Mouse (Mus musculus): ENCODE measurements around the gene Efhc1. TPM values are rescaled to one million over a fixed set of nuclear protein-coding genes. Genes with fewer than 3 reads are reported as not detected.

Gene Efhc1
- polyA plus RNA-seq, 1 experiment from 2014 or later: 1.8 TPM

DNA sequence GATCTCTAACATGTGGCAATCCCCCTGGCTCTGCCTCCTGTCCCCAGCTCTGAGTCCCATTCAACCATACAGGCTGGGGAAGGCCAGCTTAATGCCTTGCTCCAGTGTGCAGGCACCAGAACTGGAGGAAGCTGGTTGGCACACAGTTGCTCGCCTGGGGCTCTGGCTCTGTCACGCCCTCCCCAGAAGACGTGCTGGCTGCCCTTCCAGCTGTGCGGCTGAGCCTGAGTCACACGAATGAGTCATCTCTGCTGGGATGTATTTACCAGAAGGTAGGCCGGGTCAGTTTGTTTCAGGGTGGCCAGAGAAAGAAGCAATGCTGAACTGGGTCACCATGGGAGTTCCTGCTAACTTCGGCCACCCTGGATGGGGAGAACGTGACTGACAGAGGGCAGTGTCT is 63.0 kb downstream of the Efhc1 start:
- H3K9ac ChIP-seq (replicated peaks): no peak overlapping the region
- no peaks in the 10 kb centered on the region for H3K9me3 ChIP-seq
- no peak for ATAC-seq (ENCODE audit: low FRiP score, low read depth)
- no peak overlapping the region for H3K27ac ChIP-seq (replicated peaks)
- WGBS: 68% methylated on average over 8 of the region's 8 CpGs
- peaks cover 13% of the 10 kb centered on the region; the same call in 1 of the 2 replicates for H3K36me3 ChIP-seq
- no peaks in the 10 kb centered on the region for H3K27me3 ChIP-seq
- H3K4me1 ChIP-seq: no peaks in the 10 kb centered on the region
- no peak overlapping the region for H3K4me2 ChIP-seq (replicated peaks)
- no peak overlapping the region for H3K4me3 ChIP-seq

DNA sequence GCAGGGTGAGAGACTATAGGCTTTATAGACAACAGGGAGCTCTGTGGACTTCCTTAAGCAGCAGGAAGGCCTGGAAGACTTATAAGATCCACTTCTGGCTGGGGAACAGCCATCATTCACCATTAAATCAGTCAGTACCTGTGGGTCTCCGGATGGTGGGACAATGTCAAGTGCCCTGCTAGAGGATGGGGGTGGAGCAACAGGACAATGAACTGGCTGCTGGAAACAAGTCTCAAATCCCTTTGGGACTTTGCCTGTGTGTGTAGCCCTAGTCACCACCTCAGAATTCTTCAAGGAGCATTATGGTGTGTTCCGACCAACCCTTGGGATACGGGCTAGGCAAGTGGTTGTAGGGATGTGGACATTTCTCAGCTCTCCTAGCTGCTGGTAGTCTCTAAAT is 71.7 kb downstream of the Efhc1 start:
- ATAC-seq (ENCODE audit: low FRiP score, low read depth): no peak
- H3K9me3 ChIP-seq: no peaks in the 10 kb centered on the region
- no peaks in the 10 kb centered on the region for H3K27me3 ChIP-seq
- H3K4me1 ChIP-seq: no peaks in the 10 kb centered on the region
- H3K9ac ChIP-seq (replicated peaks): no peak overlapping the region
- no peaks in the 10 kb centered on the region for H3K36me3 ChIP-seq
- no peak overlapping the region for H3K4me2 ChIP-seq (replicated peaks)
- H3K27ac ChIP-seq (replicated peaks): no peak overlapping the region
- no peak overlapping the region for H3K4me3 ChIP-seq
- 89% methylated on average over 3 of the region's 3 CpGs for WGBS

- H3K27me3 ChIP-seq: no peaks in the 10 kb centered on the region
- H3K9me3 ChIP-seq: no peaks in the 10 kb centered on the region
- no peak overlapping the region for H3K4me3 ChIP-seq
- no peak overlapping the region for H3K9ac ChIP-seq (replicated peaks)
- no peaks in the 10 kb centered on the region for H3K4me1 ChIP-seq
- no peak overlapping the region for H3K4me2 ChIP-seq (replicated peaks)
- H3K27ac ChIP-seq (replicated peaks): no peak overlapping the region
- ATAC-seq (ENCODE audit: low FRiP score, low read depth): no peak
- no peaks in the 10 kb centered on the region for H3K36me3 ChIP-seq
- 87% methylated on average over 5 of the region's 5 CpGs for WGBS
These were observed 73.8 kb downstream of the Efhc1 start for GRCm38 (mm10) chr1:21025203-21025602.

DNA sequence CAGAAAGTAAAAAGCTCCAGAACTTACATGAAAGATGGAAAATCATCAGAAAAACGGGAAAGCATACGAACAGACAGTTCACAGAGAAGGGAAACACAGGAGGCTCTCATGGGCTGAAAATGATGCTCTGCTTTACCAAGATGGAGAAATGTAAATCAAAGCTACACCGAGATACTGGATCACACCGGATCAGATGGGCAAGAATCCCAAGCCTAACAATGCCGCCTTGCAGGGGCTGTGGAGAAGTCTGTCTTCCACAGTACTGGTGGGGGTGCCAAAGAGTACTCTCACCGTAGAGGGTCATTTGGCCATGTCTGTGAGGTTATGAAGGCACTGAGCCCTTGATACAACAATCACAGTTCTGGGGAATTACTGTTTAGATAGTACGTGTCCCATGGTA is 75.1 kb downstream of the Efhc1 start:
- no peak for ATAC-seq (ENCODE audit: low FRiP score, low read depth)
- no peaks in the 10 kb centered on the region for H3K27me3 ChIP-seq
- no peaks in the 10 kb centered on the region for H3K36me3 ChIP-seq
- 86% methylated on average over 7 of the region's 7 CpGs for WGBS
- no peaks in the 10 kb centered on the region for H3K9me3 ChIP-seq
- no peak overlapping the region for H3K27ac ChIP-seq (replicated peaks)
- no peak overlapping the region for H3K4me2 ChIP-seq (replicated peaks)
- H3K4me3 ChIP-seq: no peak overlapping the region
- no peaks in the 10 kb centered on the region for H3K4me1 ChIP-seq
- H3K9ac ChIP-seq (replicated peaks): no peak overlapping the region

DNA sequence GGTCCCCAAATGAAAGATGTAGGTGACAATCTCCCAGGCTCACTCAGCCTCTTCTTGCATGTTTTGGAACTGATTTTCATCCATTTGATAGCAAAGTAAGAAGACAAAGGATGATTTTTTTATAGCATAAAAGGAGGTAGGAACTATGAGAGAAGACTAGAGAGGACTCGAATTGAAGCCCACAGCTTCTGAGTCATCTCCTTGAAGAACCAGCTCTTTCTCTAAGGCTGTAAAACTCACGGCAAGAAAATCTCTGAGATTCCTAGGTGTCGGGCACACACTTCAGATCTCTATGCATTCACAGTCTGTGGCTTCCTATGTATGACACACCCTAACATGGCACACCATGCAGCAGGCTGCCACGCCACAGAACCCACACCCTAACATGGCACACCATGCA is 77.6 kb downstream of the Efhc1 start:
- Histone ChIP-seq H3K36me3 (no peaks in the 10 kb centered on the region), H3K9ac (replicated peaks) (no peak overlapping the region), H3K27ac (replicated peaks) (no peak overlapping the region), H3K9me3 (no peaks in the 10 kb centered on the region), H3K4me2 (replicated peaks) (no peak overlapping the region), H3K4me3 (no peak overlapping the region), H3K27me3 (no peaks in the 10 kb centered on the region), H3K4me1 (no peaks in the 10 kb centered on the region)
- WGBS: 94% methylated on average over 4 of the region's 4 CpGs
- ATAC-seq (ENCODE audit: low FRiP score, low read depth): no peak

DNA sequence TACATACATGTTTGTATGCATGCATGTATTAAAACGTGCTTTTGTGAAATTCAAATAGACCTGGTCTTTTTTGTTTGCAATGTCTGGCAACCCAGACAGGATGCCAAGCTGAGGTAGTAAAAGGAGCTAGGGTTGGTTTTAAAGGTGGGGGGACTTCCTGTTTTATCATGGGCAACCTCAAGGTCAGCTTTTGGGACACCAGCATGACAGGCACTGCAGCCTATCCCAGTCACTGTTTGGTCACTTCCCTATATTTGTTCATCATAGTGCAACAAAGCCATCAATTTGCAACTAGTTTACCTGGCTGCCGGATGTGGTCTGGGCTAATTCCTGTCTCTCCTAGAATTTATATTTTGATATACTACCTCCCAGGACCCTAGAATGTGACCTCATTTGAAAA is 80.2 kb downstream of the Efhc1 start:
- Histone ChIP-seq H3K4me2 (replicated peaks) (no peak overlapping the region), H3K9me3 (no peaks in the 10 kb centered on the region), H3K4me1 (no peaks in the 10 kb centered on the region), H3K9ac (replicated peaks) (no peak overlapping the region), H3K36me3 (no peaks in the 10 kb centered on the region), H3K4me3 (no peak overlapping the region), H3K27ac (replicated peaks) (no peak overlapping the region), H3K27me3 (no peaks in the 10 kb centered on the region)
- 91% methylated on average over 2 of the region's 2 CpGs for WGBS
- ATAC-seq (ENCODE audit: low FRiP score, low read depth): no peak

GRCm38 (mm10) chr1:21033065-21033791 is 81.8 kb downstream of the Efhc1 start:
- ATAC-seq (ENCODE audit: low FRiP score, low read depth): no peak
- H3K36me3 ChIP-seq: no peaks in the 10 kb centered on the region
- no peaks in the 10 kb centered on the region for H3K9me3 ChIP-seq
- 93% methylated on average over 11 of the region's 11 CpGs for WGBS
- H3K4me1 ChIP-seq: no peaks in the 10 kb centered on the region
- H3K4me2 ChIP-seq (replicated peaks): no peak overlapping the region
- H3K9ac ChIP-seq (replicated peaks): no peak overlapping the region
- no peaks in the 10 kb centered on the region for H3K27me3 ChIP-seq
- H3K27ac ChIP-seq (replicated peaks): no peak overlapping the region
- H3K4me3 ChIP-seq: no peak overlapping the region

- Histone ChIP-seq H3K4me3 (no peak overlapping the region), H3K27me3 (no peaks in the 10 kb centered on the region), H3K36me3 (no peaks in the 10 kb centered on the region), H3K4me2 (replicated peaks) (no peak overlapping the region), H3K9me3 (no peaks in the 10 kb centered on the region), H3K9ac (replicated peaks) (no peak overlapping the region), H3K4me1 (no peaks in the 10 kb centered on the region), H3K27ac (replicated peaks) (no peak overlapping the region)
- no peak for ATAC-seq (ENCODE audit: low FRiP score, low read depth)
These were observed 82.3 kb downstream of the Efhc1 start for GRCm38 (mm10) chr1:21033792-21034119.

DNA sequence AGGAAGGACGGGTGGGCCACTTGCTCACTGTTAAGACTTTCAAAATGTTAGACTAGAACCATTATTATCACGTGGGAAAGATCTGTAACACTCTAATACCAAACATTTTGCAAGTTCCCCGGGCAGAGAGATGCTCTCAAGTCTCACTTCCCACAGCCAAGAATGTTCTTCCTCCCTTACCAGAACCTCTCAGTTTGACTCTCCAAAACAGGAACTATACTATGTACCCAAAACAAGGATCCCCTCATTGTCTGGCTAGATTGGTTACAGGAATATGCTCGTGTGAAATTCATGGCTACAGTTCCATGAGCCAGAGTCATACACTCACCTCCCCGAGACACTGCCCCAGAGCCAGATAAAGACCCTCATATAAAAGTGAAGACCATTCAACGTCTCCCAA is 84.5 kb downstream of the Efhc1 start:
- 83% methylated on average over 6 of the region's 6 CpGs for WGBS
- H3K4me1 ChIP-seq: no peaks in the 10 kb centered on the region
- no peaks in the 10 kb centered on the region for H3K27me3 ChIP-seq
- H3K4me2 ChIP-seq (replicated peaks): no peak overlapping the region
- no peaks in the 10 kb centered on the region for H3K9me3 ChIP-seq
- ATAC-seq (ENCODE audit: low FRiP score, low read depth): no peak
- no peaks in the 10 kb centered on the region for H3K36me3 ChIP-seq
- no peak overlapping the region for H3K27ac ChIP-seq (replicated peaks)
- no peak overlapping the region for H3K4me3 ChIP-seq
- H3K9ac ChIP-seq (replicated peaks): no peak overlapping the region

GRCm38 (mm10) chr1:21037881-21038601 is 86.6 kb downstream of the Efhc1 start:
- H3K27ac ChIP-seq (replicated peaks): no peak overlapping the region
- no peaks in the 10 kb centered on the region for H3K9me3 ChIP-seq
- no peaks in the 10 kb centered on the region for H3K4me1 ChIP-seq
- no peaks in the 10 kb centered on the region for H3K27me3 ChIP-seq
- no peak overlapping the region for H3K9ac ChIP-seq (replicated peaks)
- no peak for ATAC-seq (ENCODE audit: low FRiP score, low read depth)
- no peak overlapping the region for H3K4me2 ChIP-seq (replicated peaks)
- 87% methylated on average over 6 of the region's 6 CpGs for WGBS
- H3K4me3 ChIP-seq: no peak overlapping the region
- H3K36me3 ChIP-seq: no peaks in the 10 kb centered on the region

DNA sequence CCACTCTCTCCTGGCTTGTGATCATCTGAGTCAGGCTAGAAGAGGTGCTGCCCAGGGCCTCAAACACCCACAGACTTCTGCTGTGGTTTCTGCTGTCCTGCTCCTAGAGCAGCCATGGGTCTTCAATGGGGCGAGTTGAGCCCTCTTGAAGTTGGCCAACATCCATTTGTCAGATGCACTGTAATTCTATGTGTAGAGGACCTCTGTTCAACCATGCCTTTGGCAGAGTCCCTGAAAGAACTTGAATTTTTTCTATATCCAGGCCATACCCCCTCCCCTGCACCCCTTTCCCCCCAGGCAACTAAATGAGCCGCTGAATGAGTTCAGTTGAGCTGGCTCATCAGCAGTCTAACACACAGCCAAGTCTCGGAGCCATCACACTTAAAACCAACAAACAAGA is 88.1 kb downstream of the Efhc1 start:
- WGBS: 95% methylated on average over 3 of the region's 3 CpGs
- Histone ChIP-seq H3K4me3 (no peak overlapping the region), H3K4me1 (peaks cover 3% of the 10 kb centered on the region; the same call in 1 of the 2 replicates), H3K9ac (replicated peaks) (no peak overlapping the region), H3K36me3 (no peaks in the 10 kb centered on the region), H3K27ac (replicated peaks) (no peak overlapping the region), H3K9me3 (no peaks in the 10 kb centered on the region), H3K4me2 (replicated peaks) (no peak overlapping the region), H3K27me3 (no peaks in the 10 kb centered on the region)
- no peak for ATAC-seq (ENCODE audit: low FRiP score, low read depth)

DNA sequence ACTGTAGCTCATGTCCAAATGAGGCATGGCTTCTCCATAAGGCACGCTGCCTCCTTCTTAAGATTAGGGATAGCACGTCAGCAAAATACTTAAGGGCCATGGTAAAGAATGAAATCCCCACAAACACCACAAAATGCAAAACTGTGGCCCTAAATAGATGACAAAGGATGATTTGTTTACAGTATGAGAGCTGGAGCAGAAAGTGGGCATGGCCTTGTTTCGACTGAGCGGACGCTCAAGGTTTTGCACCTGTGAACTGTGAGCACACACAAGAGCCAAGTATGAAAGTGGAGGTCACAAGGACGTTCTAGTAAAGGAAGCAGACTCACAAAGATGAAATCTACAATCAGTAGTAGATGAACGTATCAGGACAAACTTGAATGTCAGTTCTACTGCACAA is 88.7 kb downstream of the Efhc1 start:
- Histone ChIP-seq H3K9me3 (no peaks in the 10 kb centered on the region), H3K36me3 (no peaks in the 10 kb centered on the region), H3K27ac (replicated peaks) (no peak overlapping the region), H3K27me3 (no peaks in the 10 kb centered on the region), H3K4me1 (peaks cover 3% of the 10 kb centered on the region; the same call in 1 of the 2 replicates), H3K4me3 (no peak overlapping the region), H3K4me2 (replicated peaks) (no peak overlapping the region), H3K9ac (replicated peaks) (no peak overlapping the region)
- 91% methylated on average over 7 of the region's 7 CpGs for WGBS
- no peak for ATAC-seq (ENCODE audit: low FRiP score, low read depth)
